Comparison of ENCODE assay signal across 19 mouse cellular contexts in genomic region chr5:123185966-123186365, GRCm38 (mm10). TPM values are rescaled to one million over a fixed set of nuclear protein-coding genes. Genes with fewer than 3 reads are reported as not detected.
A peak's percentile ranks its signal among the peaks of the same experiment; 100 is the strongest.
DNase-seq lines count a peak whose midpoint lies in the region; ATAC-seq and TF ChIP-seq lines count a peak whose summit lies in the region.
"Had no signal": no experiment of that assay in that cellular context is flagged by ENCODE, and none has a peak within 500 bp of the region (broad histone marks: within the 10 kb centered on the region; RNA-seq: fewer than 3 reads in every experiment).

No protein-coding gene starts in this region.

- no peaks in the 10 kb centered on the region for H3K9me3 ChIP-seq in liver, postnatal 0 days (ENCODE audit: low read length)
- H3K9me3 ChIP-seq: hindbrain, embryonic 15.5 days; neural tube, embryonic 12.5 days had no signal

- H3K4me3 ChIP-seq in liver, postnatal 0 days (ENCODE audit: low read depth, low read length) = no peak overlapping the region
- H3K4me3 ChIP-seq: erythroblast, embryonic 14.5 days; hindbrain, embryonic 15.5 days; neural tube, embryonic 12.5 days had no signal

- peaks cover 8% of the 10 kb centered on the region for H3K4me1 ChIP-seq in liver, postnatal 0 days (ENCODE audit: insufficient read depth)
- H3K4me1 ChIP-seq: neural tube, embryonic 12.5 days had no signal

- H3K4me2 ChIP-seq in liver, postnatal 0 days (ENCODE audit: low read depth, low read length) = no peak overlapping the region
- H3K4me2 ChIP-seq: hindbrain, embryonic 15.5 days; neural tube, embryonic 12.5 days had no signal

- H3K36me3 ChIP-seq in liver, postnatal 0 days (replicated peaks; ENCODE audit: insufficient read depth, low read length) = no peaks in the 10 kb centered on the region
- H3K36me3 ChIP-seq: hindbrain, embryonic 15.5 days; neural tube, embryonic 12.5 days had no signal

- H3K9ac ChIP-seq in liver, postnatal 0 days (replicated peaks) = no peak overlapping the region
- H3K9ac ChIP-seq: forebrain, postnatal 0 days; hindbrain, embryonic 15.5 days; neural tube, embryonic 12.5 days had no signal

- peak; percentile 62 for DNase-seq in adrenal gland, postnatal 10 days
- DNase-seq in adrenal gland, adult 2 months = no peak
- DNase-seq in heart, postnatal 14 days = peak; percentile 27 to 36
- DNase-seq in heart, adult 18-20 months = no peak
- DNase-seq in liver, postnatal 0 days = peak; percentile 70
- no peak for DNase-seq in liver
- peak; percentile 24 to 63 for DNase-seq in adrenal gland, postnatal 36 days
- no peak for DNase-seq in frontal cortex, postnatal 36 days (ENCODE audit: low spot score in 2 of 2)
- DNase-seq: cerebellum, adult 9-11 months; forebrain, postnatal 0 days; gastrocnemius, postnatal 25 days; layer of hippocampus, postnatal 36 days; thymus, adult 2 months had no signal

- H3K27ac ChIP-seq in liver, postnatal 0 days (ENCODE audit: low read depth) = no peak overlapping the region
- H3K27ac ChIP-seq: hindbrain, embryonic 15.5 days; neural tube, embryonic 12.5 days had no signal

- no peak for TF ChIP-seq CTCF in liver, postnatal 0 days (IDR thresholded peaks at IDR 0.05; ENCODE audit: low read depth)

- no peak for ATAC-seq in liver, postnatal 0 days
- ATAC-seq: forebrain, postnatal 0 days had no signal

- 77% methylated on average over 6 of the region's 6 CpGs for WGBS in liver, postnatal 0 days (ENCODE audit: insufficient replicate concordance)

- TF ChIP-seq EP300 in liver, postnatal 0 days (IDR thresholded peaks at IDR 0.05; ENCODE audit: low read depth) = 0 out of 2 replicates have a peak, but pooled peaks have one; percentile 37

- no peaks in the 10 kb centered on the region for H3K27me3 ChIP-seq in liver, postnatal 0 days (ENCODE audit: insufficient read depth, low read length)
- H3K27me3 ChIP-seq: hindbrain, embryonic 15.5 days; neural tube, embryonic 12.5 days had no signal

- intact Hi-C loops in heart, postnatal 14 days (cut with DNase I) = no loop called here

RNA-seq across cellular contexts. Expression of gene Hpd, which starts 3.4 kb away (rescaled TPM):
- 100 to 1,000 TPM in 1 of 2 experiments, 10 to 100 TPM in 1; 65.8 to 142 TPM for total RNA-seq in adrenal gland, postnatal 10 days (2021)
- total RNA-seq in adrenal gland, adult 2 months (2021) = 10 to 100 TPM in 1 of 2 experiments, 1 to 10 TPM in 1; 5.0 to 11.2 TPM
- polyA plus RNA-seq in adrenal gland, adult 2 months (2012; rRNA removed) = 1.0 and 2.2 TPM in 2 replicates
- under 1 TPM in 1 of 2 experiments, not detected in 1; 0.41 TPM for total RNA-seq in heart, postnatal 14 days (2021)
- total RNA-seq in heart, adult 18-20 months (2021) = under 1 TPM in 1 of 2 experiments, not detected in 1; 0.51 TPM
- polyA plus RNA-seq in liver, postnatal 0 days (2015; fragmentation: Nextera tagmentation; extraction: Ambion mirVana) = 638 and 713 TPM in 2 replicates
- 1 to 10 TPM; 1.6 to 2.4 TPM for total RNA-seq in adrenal gland, postnatal 36 days (2021)
- total RNA-seq: forebrain, postnatal 0 days; gastrocnemius, postnatal 25 days; layer of hippocampus, postnatal 36 days; megakaryocyte, adult 5-6 weeks had no signal
- polyA plus RNA-seq: erythroblast, embryonic 14.5 days; forebrain, postnatal 0 days; heart, embryonic 14.5 days; hindbrain, embryonic 15.5 days; limb, embryonic 11.5 days; neural tube, embryonic 12.5 days had no signal

RNA-seq across cellular contexts. Expression of gene Psmd9, which starts 16.8 kb away (rescaled TPM):
- 10 to 100 TPM; 29.0 to 29.4 TPM for total RNA-seq in adrenal gland, postnatal 10 days (2021)
- 10 to 100 TPM; 20.5 to 29.1 TPM for total RNA-seq in adrenal gland, adult 2 months (2021)
- polyA plus RNA-seq in adrenal gland, adult 2 months (2012; rRNA removed) = 17.9 and 22.6 TPM in 2 replicates
- 10 to 100 TPM; 17.8 to 18.0 TPM for total RNA-seq in heart, postnatal 14 days (2021)
- 10 to 100 TPM; 12.9 to 17.0 TPM for total RNA-seq in heart, adult 18-20 months (2021)
- 116 and 120 TPM in 2 replicates for polyA plus RNA-seq in liver, postnatal 0 days (2015; fragmentation: Nextera tagmentation; extraction: Ambion mirVana)
- total RNA-seq in adrenal gland, postnatal 36 days (2021) = 10 to 100 TPM; 23.4 to 31.5 TPM

RNA-seq across cellular contexts. Expression of gene Setd1b, which starts 44.0 kb away (rescaled TPM):
- total RNA-seq in adrenal gland, postnatal 10 days (2021) = 10 to 100 TPM; 19.5 to 27.4 TPM
- 10 to 100 TPM; 20.5 to 24.0 TPM for total RNA-seq in adrenal gland, adult 2 months (2021)
- polyA plus RNA-seq in adrenal gland, adult 2 months (2012; rRNA removed) = 17.2 and 22.3 TPM in 2 replicates
- 10 to 100 TPM; 18.1 to 21.3 TPM for total RNA-seq in heart, postnatal 14 days (2021)
- 10 to 100 TPM; 11.4 to 15.5 TPM for total RNA-seq in heart, adult 18-20 months (2021)
- polyA plus RNA-seq in liver, postnatal 0 days (2015; fragmentation: Nextera tagmentation; extraction: Ambion mirVana) = 3.6 and 4.3 TPM in 2 replicates
- 10 to 100 TPM; 24.9 to 26.0 TPM for total RNA-seq in adrenal gland, postnatal 36 days (2021)

RNA-seq across cellular contexts. Expression of gene Rhof, which starts 53.5 kb away (rescaled TPM):
- total RNA-seq in adrenal gland, postnatal 10 days (2021) = 1 to 10 TPM; 1.6 to 1.8 TPM
- 1 to 10 TPM in 1 of 2 experiments, under 1 TPM in 1; 0.84 to 3.8 TPM for total RNA-seq in adrenal gland, adult 2 months (2021)
- 1.7 and 3.6 TPM in 2 replicates for polyA plus RNA-seq in adrenal gland, adult 2 months (2012; rRNA removed)
- total RNA-seq in heart, postnatal 14 days (2021) = under 1 TPM; 0.48 to 0.61 TPM
- total RNA-seq in heart, adult 18-20 months (2021) = 1 to 10 TPM in 1 of 2 experiments, under 1 TPM in 1; 0.55 to 2.6 TPM
- polyA plus RNA-seq in liver, postnatal 0 days (2015; fragmentation: Nextera tagmentation; extraction: Ambion mirVana) = 2.1 and 2.4 TPM in 2 replicates
- total RNA-seq in adrenal gland, postnatal 36 days (2021) = 1 to 10 TPM; 1.2 to 1.4 TPM

Comparison
In these comparisons a context has a peak if more than half of its experiments do, and no peak if none do; other contexts are left out.
1. DNase-seq: peak in adrenal gland, postnatal 10 days (single experiment), heart, postnatal 14 days (2 of 2), liver, postnatal 0 days (single experiment) and adrenal gland, postnatal 36 days (2 of 2); none in adrenal gland, adult 2 months (single experiment), heart, adult 18-20 months (0 of 2), liver (single experiment) and frontal cortex, postnatal 36 days (0 of 2).
2. RNA of gene Hpd, which starts 3.4 kb away (total RNA-seq): 65.8 to 142 TPM in adrenal gland, postnatal 10 days; 5.0 to 11.2 TPM in adrenal gland, adult 2 months, 1.6 to 2.4 TPM in adrenal gland, postnatal 36 days, 0.51 TPM in heart, adult 18-20 months and 0.41 TPM in heart, postnatal 14 days; every median in the first group is over 4 times any median in the second.